Mouse (Mus musculus) small intestine, adult 2 months (tissue): Measurements from ENCODE around the gene Apobec3.

Experiments used
- CTCF ChIP-seq: fragments of 200-500 bp; IDR thresholded peaks from 2 replicates; pipeline ENCODE4 v1.5.1; 2012; ENCODE audit warnings: low read depth, mild to moderate bottlenecking, control low read depth, inconsistent platforms, low read length, moderate library complexity, mixed read lengths; ENCODE audit not compliant: insufficient replicate concordance, insufficient read length; ENCODE audit errors: extremely low read depth
- POLR2A ChIP-seq: fragments of 200-500 bp; IDR thresholded peaks from 2 replicates; pipeline ENCODE4 v1.6.1; 2012; ENCODE audit warnings: low read depth, mild to moderate bottlenecking, control low read depth, inconsistent platforms, low read length, moderate library complexity

- TF ChIP-seq POLR2A (no peak), CTCF (peak; percentile 16; the same call in 1 of the 2 replicates)
These were observed 56.2 kb downstream of the Apobec3 start for GRCm38 (mm10) chr15:79947681-79948080.
